Mouse (Mus musculus) A20 (cell line): Measurements from ENCODE around the gene Rap1gap.

Source experiments
- DNase-seq: peaks from one replicate; pipeline ENCODE4 v3.0.0-alpha.2; 2011; ENCODE audit warnings: low read depth, low spot score

Rap1gap gene

GRCm38 (mm10) chr4:137664433-137664979 lies at the start of gene Rap1gap:
TSS of gene Rap1gap (plus strand) at chr4:137664726.
- no peak for DNase-seq

- DNase-seq, result no peak
Measured at GRCm38 (mm10) chr4:137622847-137623246, 41.7 kb upstream of the Rap1gap start.

- DNase-seq, result no peak
Measured at GRCm38 (mm10) chr4:137627476-137628235, 36.9 kb upstream of the Rap1gap start.

- no peak for DNase-seq
Measured at GRCm38 (mm10) chr4:137628400-137628799, 36.1 kb upstream of the Rap1gap start.

GRCm38 (mm10) chr4:137629354-137629753 lies 35.2 kb upstream of the Rap1gap start:
- no peak for DNase-seq

- no peak for DNase-seq
Measured at GRCm38 (mm10) chr4:137630153-137630552, 34.4 kb upstream of the Rap1gap start.

- no peak for DNase-seq
Measured at GRCm38 (mm10) chr4:137631596-137631995, 32.9 kb upstream of the Rap1gap start.

GRCm38 (mm10) chr4:137633394-137633793 lies 31.1 kb upstream of the Rap1gap start:
- no peak for DNase-seq

GRCm38 (mm10) chr4:137636597-137636996 lies 27.9 kb upstream of the Rap1gap start:
- DNase-seq, result no peak

GRCm38 (mm10) chr4:137641556-137641955 lies 23.0 kb upstream of the Rap1gap start:
- no peak for DNase-seq

GRCm38 (mm10) chr4:137642101-137642500 lies 22.4 kb upstream of the Rap1gap start:
- DNase-seq, result no peak

GRCm38 (mm10) chr4:137643459-137643858 lies 21.1 kb upstream of the Rap1gap start:
- no peak for DNase-seq

- no peak for DNase-seq
Measured at GRCm38 (mm10) chr4:137646262-137646661, 18.3 kb upstream of the Rap1gap start.

GRCm38 (mm10) chr4:137647648-137648047 lies 16.9 kb upstream of the Rap1gap start:
- no peak for DNase-seq

GRCm38 (mm10) chr4:137648230-137648629 lies 16.3 kb upstream of the Rap1gap start:
- no peak for DNase-seq

GRCm38 (mm10) chr4:137650912-137651311 lies 13.6 kb upstream of the Rap1gap start:
- DNase-seq, result no peak

GRCm38 (mm10) chr4:137652835-137653346 lies 11.6 kb upstream of the Rap1gap start:
- DNase-seq, result no peak

- DNase-seq, result no peak
Measured at GRCm38 (mm10) chr4:137655241-137656031, 9.1 kb upstream of the Rap1gap start.

- no peak for DNase-seq
Measured at GRCm38 (mm10) chr4:137657674-137658073, 6.9 kb upstream of the Rap1gap start.

- DNase-seq, result no peak
Measured at GRCm38 (mm10) chr4:137659541-137659940, 5.0 kb upstream of the Rap1gap start.

- DNase-seq, result no peak
Measured at GRCm38 (mm10) chr4:137660364-137661077, 4.0 kb upstream of the Rap1gap start.

- DNase-seq, result no peak
Measured at GRCm38 (mm10) chr4:137661078-137661450, 3.5 kb upstream of the Rap1gap start.
